Comparison of ENCODE assay signal across 9 mouse cellular contexts in the genomic region with DNA sequence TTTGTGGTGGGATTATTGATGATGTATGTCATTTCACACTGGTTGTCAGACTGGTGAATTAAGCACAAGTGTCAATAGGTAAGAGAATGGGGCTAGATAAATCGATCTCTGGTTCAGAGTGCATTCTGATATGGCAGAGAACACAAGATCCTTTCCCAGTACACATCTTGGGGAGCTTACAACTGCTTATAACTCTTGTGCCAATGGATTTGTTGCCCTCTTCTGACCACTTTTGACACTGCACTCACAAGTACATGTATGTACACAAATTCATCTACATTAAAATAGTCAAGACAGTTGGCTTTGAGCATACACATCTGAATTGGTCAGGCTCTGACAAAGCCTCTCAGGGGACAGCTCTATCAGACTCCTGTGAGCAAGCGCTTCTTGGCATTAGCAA.
DNase-seq lines count a peak whose midpoint lies in the region; ATAC-seq and TF ChIP-seq lines count a peak whose summit lies in the region.
"Had no signal": no experiment of that assay in that cellular context is flagged by ENCODE, and none has a peak within 500 bp of the region (broad histone marks: within the 10 kb centered on the region; RNA-seq: fewer than 3 reads in every experiment).

No protein-coding gene starts in this region.

- no peak overlapping the region for H3K27ac ChIP-seq in limb, embryonic 11.5 days (replicated peaks; ENCODE audit: low read depth, low read length)
- H3K27ac ChIP-seq in limb, embryonic 10.5 days, result no peak overlapping the region
- H3K27ac ChIP-seq in cortical plate, adult 2 months (ENCODE audit: insufficient read depth, low read length), result no peak overlapping the region
- no peak overlapping the region for H3K27ac ChIP-seq in forebrain, postnatal 0 days (ENCODE audit: low read depth, low read length)

- TF ChIP-seq POLR2A in cortical plate, adult 2 months (IDR thresholded peaks at IDR 0.05; ENCODE audit: extremely low read depth, insufficient read depth, low read length), result no peak

- no peak overlapping the region for H3K4me3 ChIP-seq in limb, embryonic 11.5 days (ENCODE audit: low read depth, low read length)
- H3K4me3 ChIP-seq in limb, embryonic 10.5 days, result no peak overlapping the region
- H3K4me3 ChIP-seq in cortical plate, adult 2 months (ENCODE audit: insufficient read depth, low read length), result no peak overlapping the region
- H3K4me3 ChIP-seq in forebrain, postnatal 0 days (ENCODE audit: low read depth, low read length), result no peak overlapping the region

- H3K9ac ChIP-seq in limb, embryonic 11.5 days (ENCODE audit: low read length), result no peak overlapping the region
- no peak overlapping the region for H3K9ac ChIP-seq in forebrain, postnatal 0 days

- no peaks in the 10 kb centered on the region for H3K27me3 ChIP-seq in limb, embryonic 11.5 days (ENCODE audit: control insufficient read depth, insufficient read depth, low read length)
- no peaks in the 10 kb centered on the region for H3K27me3 ChIP-seq in limb, embryonic 10.5 days (ENCODE audit: low read depth, poor library complexity, severe bottlenecking)
- H3K27me3 ChIP-seq in forebrain, postnatal 0 days (ENCODE audit: insufficient read depth, low read length), result no peaks in the 10 kb centered on the region

- no peaks in the 10 kb centered on the region for H3K9me3 ChIP-seq in limb, embryonic 11.5 days (ENCODE audit: control insufficient read depth, low read length)
- H3K9me3 ChIP-seq in limb, embryonic 10.5 days (replicated peaks), result no peaks in the 10 kb centered on the region
- no peaks in the 10 kb centered on the region for H3K9me3 ChIP-seq in forebrain, postnatal 0 days (ENCODE audit: low read length)

- no peak for ATAC-seq in limb, embryonic 11.5 days (ENCODE audit: insufficient number of reproducible peaks, low FRiP score, low TSS enrichment, low read depth)
- ATAC-seq in forebrain, postnatal 0 days, result peak; percentile 42

- DNase-seq in limb, embryonic 11.5 days (ENCODE audit: low spot score), result peak; percentile 29
- DNase-seq in limb, embryonic 10.5 days (ENCODE audit: low spot score), result no peak
- peak; percentile 67 for DNase-seq in forebrain, postnatal 0 days
- DNase-seq in retina, postnatal 1 day, result peak; percentile 68
- no peak for DNase-seq in gastrocnemius, adult 18-20 months (ENCODE audit: low spot score)
- DNase-seq in spleen, postnatal 4 days (ENCODE audit: low spot score in 2 of 2), result no peak
- no peak for DNase-seq in lung, postnatal 14 days
- DNase-seq: thymus, postnatal 36 days had no signal

- H3K36me3 ChIP-seq in limb, embryonic 11.5 days (ENCODE audit: control insufficient read depth, insufficient read depth, low read length), result no peaks in the 10 kb centered on the region
- no peaks in the 10 kb centered on the region for H3K36me3 ChIP-seq in limb, embryonic 10.5 days
- no peaks in the 10 kb centered on the region for H3K36me3 ChIP-seq in forebrain, postnatal 0 days (ENCODE audit: insufficient read depth)

- TF ChIP-seq CTCF in cortical plate, adult 2 months (IDR thresholded peaks at IDR 0.05; ENCODE audit: extremely low read depth, insufficient read depth, low read length), result peak; percentile 15; the same call in 1 of the 2 replicates
- peak; percentile 73 for TF ChIP-seq CTCF in forebrain, postnatal 0 days (IDR thresholded peaks at IDR 0.05; ENCODE audit: low read depth)

- H3K4me2 ChIP-seq in limb, embryonic 11.5 days (ENCODE audit: low read depth, severe bottlenecking), result no peak overlapping the region
- H3K4me2 ChIP-seq in forebrain, postnatal 0 days (ENCODE audit: low read depth), result no peak overlapping the region

- H3K4me1 ChIP-seq in limb, embryonic 11.5 days (ENCODE audit: control insufficient read depth, insufficient read depth, low read length), result no peaks in the 10 kb centered on the region
- H3K4me1 ChIP-seq in limb, embryonic 10.5 days, result no peaks in the 10 kb centered on the region
- H3K4me1 ChIP-seq in cortical plate, adult 2 months (ENCODE audit: control insufficient read depth, insufficient read depth, low read length), result no peaks in the 10 kb centered on the region
- no peaks in the 10 kb centered on the region for H3K4me1 ChIP-seq in forebrain, postnatal 0 days (ENCODE audit: insufficient read depth)

- 73% methylated on average over 2 of the region's 2 CpGs for WGBS in limb, embryonic 11.5 days
- 78% methylated on average over 2 of the region's 2 CpGs for WGBS in limb, embryonic 10.5 days
- WGBS in forebrain, postnatal 0 days, result 64% methylated on average over 2 of the region's 2 CpGs

Comparison
In these comparisons a context has a peak if more than half of its experiments do, and no peak if none do; other contexts are left out.
1. DNase-seq: peak in limb, embryonic 11.5 days (single experiment), forebrain, postnatal 0 days (single experiment) and retina, postnatal 1 day (single experiment); none in limb, embryonic 10.5 days (single experiment), gastrocnemius, adult 18-20 months (single experiment), spleen, postnatal 4 days (0 of 2) and lung, postnatal 14 days (single experiment).